Comparison of ENCODE assay signal across 11 mouse cellular contexts in the genomic region with DNA sequence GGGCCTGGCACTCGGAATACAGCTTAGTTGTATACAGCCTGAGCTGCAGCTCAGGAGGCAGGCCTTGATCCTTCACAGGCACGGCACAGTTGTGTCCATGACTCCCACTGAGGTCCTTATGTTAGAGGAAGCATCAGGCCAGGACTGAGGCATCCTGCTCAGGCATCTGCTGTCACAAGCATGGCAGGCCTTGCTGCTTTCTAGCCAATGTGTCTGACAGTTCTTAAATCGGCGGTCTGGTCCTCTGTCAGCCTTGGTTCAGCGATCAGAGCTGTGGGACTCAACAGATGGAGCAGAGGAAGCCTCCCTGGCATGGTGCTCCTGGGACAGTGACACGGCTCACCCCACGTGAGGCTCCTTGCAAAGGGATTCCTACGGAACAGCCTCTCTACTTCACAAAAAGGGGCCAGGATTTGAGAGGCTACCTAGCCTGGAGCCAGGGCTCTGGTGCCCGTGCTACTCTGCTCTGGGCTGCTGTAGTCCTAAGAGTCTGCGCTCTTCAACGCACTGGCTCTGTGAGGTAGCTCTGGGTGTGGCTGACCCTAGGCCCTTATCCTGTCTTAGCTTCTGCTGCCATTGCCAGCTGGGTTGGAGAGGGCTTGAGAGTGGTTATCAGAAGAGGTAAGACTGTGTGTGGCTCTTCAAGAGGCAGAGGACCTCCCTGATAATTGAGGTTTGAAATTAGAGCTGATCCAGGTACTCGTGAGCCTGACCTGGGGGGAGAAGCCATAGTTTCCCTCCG. TPM values are rescaled to one million over a fixed set of nuclear protein-coding genes. Genes with fewer than 3 reads are reported as not detected.
DNase-seq lines count a peak whose midpoint lies in the region; ATAC-seq lines count a peak whose summit lies in the region.
"Had no signal": no experiment of that assay in that cellular context is flagged by ENCODE, and none has a peak within 500 bp of the region (broad histone marks: within the 10 kb centered on the region; RNA-seq: fewer than 3 reads in every experiment).

No protein-coding gene starts in this region.

- peaks cover 6% of the 10 kb centered on the region for H3K9me3 ChIP-seq in erythroblast, embryonic 14.5 days (ENCODE audit: control insufficient read depth, low read length)

- peak; percentile 96 for ATAC-seq in cerebellum, adult (ENCODE audit: insufficient number of reproducible peaks, low FRiP score, low TSS enrichment)

- H3K4me1 ChIP-seq in erythroblast, embryonic 14.5 days (ENCODE audit: control insufficient read depth) = peaks cover 95% of the 10 kb centered on the region

- intact Hi-C loops in gastrocnemius, postnatal 36 days (cut with DNase I) = no loop called here

- peaks cover 99% of the 10 kb centered on the region for H3K36me3 ChIP-seq in erythroblast, embryonic 14.5 days (ENCODE audit: control insufficient read depth)

- DNase-seq in layer of hippocampus, adult 11-12 months (ENCODE audit: low spot score) = peak; percentile 34
- no peak for DNase-seq in layer of hippocampus, postnatal 25 days (ENCODE audit: extremely low spot score in 1 of 2, low spot score in 1 of 2)
- peak; percentile 76 to 84 for DNase-seq in spleen, postnatal 10 days (ENCODE audit: low spot score in 2 of 2)
- no peak for DNase-seq in right cerebral cortex, postnatal 14 days
- DNase-seq in gastrocnemius, postnatal 36 days = no peak
- DNase-seq: gastrocnemius, postnatal 10 days; kidney, postnatal 36 days; lung, postnatal 36 days; retina, postnatal 1 day had no signal

- no peaks in the 10 kb centered on the region; the same call in 1 of the 2 replicates for H3K27me3 ChIP-seq in erythroblast, embryonic 14.5 days (ENCODE audit: control insufficient read depth)

- H3K4me3 ChIP-seq in erythroblast, embryonic 14.5 days (replicated peaks) = peak overlapping the region; percentile 69

RNA-seq across cellular contexts. Expression of gene Brpf3, which starts 22.3 kb away (rescaled TPM):
- total RNA-seq in layer of hippocampus, postnatal 25 days (2021) = 10 to 100 TPM; 36.2 to 50.0 TPM
- 88.3 and 88.4 TPM in 2 replicates for polyA plus RNA-seq in erythroblast, embryonic 14.5 days (2012)
- total RNA-seq in gastrocnemius, postnatal 36 days (2021) = 10 to 100 TPM; 12.5 to 20.2 TPM

RNA-seq across cellular contexts. Expression of gene Pnpla1, which starts 35.0 kb away (rescaled TPM):
- total RNA-seq in layer of hippocampus, postnatal 25 days (2021) = under 1 TPM; 0.42 to 0.66 TPM
- not detected in 2 replicates for polyA plus RNA-seq in erythroblast, embryonic 14.5 days (2012)
- total RNA-seq in gastrocnemius, postnatal 36 days (2021) = not detected
- total RNA-seq: gastrocnemius, postnatal 10 days had no signal

RNA-seq across cellular contexts. Expression of gene Mapk13, which starts 54.1 kb away (rescaled TPM):
- 1 to 10 TPM in 1 of 2 experiments, under 1 TPM in 1; 0.45 to 1.3 TPM for total RNA-seq in layer of hippocampus, postnatal 25 days (2021)
- not detected in 2 replicates for polyA plus RNA-seq in erythroblast, embryonic 14.5 days (2012)
- total RNA-seq in gastrocnemius, postnatal 36 days (2021) = not detected

Comparison
In these comparisons a context has a peak if more than half of its experiments do, and no peak if none do; other contexts are left out.
1. DNase-seq: peak in layer of hippocampus, adult 11-12 months (single experiment) and spleen, postnatal 10 days (2 of 2); none in layer of hippocampus, postnatal 25 days (0 of 2), right cerebral cortex, postnatal 14 days (single experiment) and gastrocnemius, postnatal 36 days (0 of 2).